In genomic region chr17:29679038-29679767, GRCm38 (mm10) we compare ENCODE assay signal across 25 mouse cellular contexts. TPM values are rescaled to one million over a fixed set of nuclear protein-coding genes. Genes with fewer than 3 reads are reported as not detected.
A peak's percentile ranks its signal among the peaks of the same experiment; 100 is the strongest.
DNase-seq lines count a peak whose midpoint lies in the region; ATAC-seq lines count a peak whose summit lies in the region.
"Had no signal": no experiment of that assay in that cellular context is flagged by ENCODE, and none has a peak within 500 bp of the region (broad histone marks: within the 10 kb centered on the region; RNA-seq: fewer than 3 reads in every experiment).

No protein-coding gene starts in this region.

- no peak overlapping the region for H3K4me3 ChIP-seq in forebrain, embryonic 15.5 days
- H3K4me3 ChIP-seq in forebrain, embryonic 11.5 days (ENCODE audit: low read depth, low read length): no peak overlapping the region
- H3K4me3 ChIP-seq: embryonic facial prominence, embryonic 13.5 days; erythroblast, embryonic 14.5 days; heart, adult 2 months; heart, embryonic 13.5 days had no signal

- no peak for DNase-seq in forebrain, embryonic 11.5 days (ENCODE audit: low spot score)
- peak; percentile 16 for DNase-seq in lung, postnatal 36 days
- DNase-seq in lung, postnatal 25 days (ENCODE audit: low spot score): no peak
- peak; percentile 47 to 58 for DNase-seq in B cell, adult 2 months
- DNase-seq in heart, postnatal 14 days: no peak
- DNase-seq: adrenal gland, postnatal 10 days; cerebellum, adult 2 months; embryo, embryonic 11 days; gastrocnemius, postnatal 25 days; heart, adult 2 months; kidney, adult 18-20 months; kidney, postnatal 4 days; right cerebral cortex, postnatal 14 days; thymus, adult 18-20 months; thymus, postnatal 36 days had no signal

- no peaks in the 10 kb centered on the region for H3K27me3 ChIP-seq in forebrain, embryonic 15.5 days
- no peaks in the 10 kb centered on the region for H3K27me3 ChIP-seq in forebrain, embryonic 11.5 days (ENCODE audit: control insufficient read depth, insufficient read depth, low read length)
- H3K27me3 ChIP-seq: embryonic facial prominence, embryonic 13.5 days; heart, embryonic 13.5 days had no signal

- no peak overlapping the region for H3K4me2 ChIP-seq in forebrain, embryonic 15.5 days (replicated peaks)
- no peak overlapping the region for H3K4me2 ChIP-seq in forebrain, embryonic 11.5 days (ENCODE audit: low read depth, low read length, severe bottlenecking)
- H3K4me2 ChIP-seq: embryonic facial prominence, embryonic 13.5 days; heart, embryonic 13.5 days; hindbrain, embryonic 14.5 days; midbrain, embryonic 11.5 days had no signal

- intact Hi-C loops in heart, postnatal 14 days (cut with DNase I): no loop called here

- H3K27ac ChIP-seq in forebrain, embryonic 15.5 days (replicated peaks): peak overlapping the region; percentile 27; the same call in 1 of the 2 replicates
- H3K27ac ChIP-seq in forebrain, embryonic 11.5 days (ENCODE audit: low read depth, low read length): no peak overlapping the region
- H3K27ac ChIP-seq: embryonic facial prominence, embryonic 13.5 days; heart, adult 2 months; heart, embryonic 13.5 days; liver, embryonic 14.5 days; macrophage had no signal

- H3K4me1 ChIP-seq in forebrain, embryonic 15.5 days: peaks cover 21% of the 10 kb centered on the region
- H3K4me1 ChIP-seq in forebrain, embryonic 11.5 days (replicated peaks; ENCODE audit: control insufficient read depth, insufficient read depth, low read length): no peaks in the 10 kb centered on the region
- H3K4me1 ChIP-seq: embryonic facial prominence, embryonic 13.5 days had no signal

- ATAC-seq in forebrain, embryonic 15.5 days (replicated peaks): no peak
- ATAC-seq in forebrain, embryonic 11.5 days (replicated peaks; ENCODE audit: low FRiP score): no peak
- peak; percentile 62 for ATAC-seq in neutrophil, adult 5-6 weeks (ENCODE audit: extremely low read depth, insufficient number of reproducible peaks, low FRiP score, poor library complexity, severe bottlenecking)
- ATAC-seq: inflammation-experienced regulatory T-cells, adult 6 months had no signal

- no peak overlapping the region for H3K9ac ChIP-seq in forebrain, embryonic 15.5 days (replicated peaks)
- H3K9ac ChIP-seq in forebrain, embryonic 11.5 days (ENCODE audit: low read length): no peak overlapping the region
- H3K9ac ChIP-seq: embryonic facial prominence, embryonic 13.5 days; heart, embryonic 13.5 days; hindbrain, embryonic 14.5 days; liver, embryonic 14.5 days had no signal

- no peaks in the 10 kb centered on the region for H3K9me3 ChIP-seq in forebrain, embryonic 15.5 days
- H3K9me3 ChIP-seq in forebrain, embryonic 11.5 days (ENCODE audit: control insufficient read depth, low read length): no peaks in the 10 kb centered on the region
- H3K9me3 ChIP-seq: embryonic facial prominence, embryonic 13.5 days; heart, embryonic 13.5 days had no signal

- 88% methylated on average over 6 of the region's 6 CpGs for WGBS in forebrain, embryonic 15.5 days
- WGBS in forebrain, embryonic 11.5 days: 86% methylated on average over 6 of the region's 6 CpGs

- H3K36me3 ChIP-seq in forebrain, embryonic 15.5 days: peaks cover 74% of the 10 kb centered on the region
- H3K36me3 ChIP-seq in forebrain, embryonic 11.5 days (ENCODE audit: control insufficient read depth, insufficient read depth, low read length): peaks cover 11% of the 10 kb centered on the region

RNA-seq across cellular contexts. Expression of gene Cmtr1, which starts 18.8 kb away (rescaled TPM):
- 144 and 155 TPM in 2 replicates for polyA plus RNA-seq in forebrain, embryonic 15.5 days (2015; fragmentation: Nextera tagmentation; extraction: Ambion mirVana)
- polyA plus RNA-seq in forebrain, embryonic 11.5 days (2014; fragmentation: Nextera tagmentation; extraction: Ambion mirVana): 144 and 150 TPM in 2 replicates
- 499 and 528 TPM in 2 replicates for total RNA-seq in neutrophil, adult 5-6 weeks (2017)
- 10 to 100 TPM; 45.8 to 60.7 TPM for total RNA-seq in heart, postnatal 14 days (2021)

RNA-seq across cellular contexts. Expression of gene Ccdc167, which starts 37.6 kb away (rescaled TPM):
- polyA plus RNA-seq in forebrain, embryonic 15.5 days (2015; fragmentation: Nextera tagmentation; extraction: Ambion mirVana): 12.4 and 12.9 TPM in 2 replicates
- polyA plus RNA-seq in forebrain, embryonic 11.5 days (2014; fragmentation: Nextera tagmentation; extraction: Ambion mirVana): 13.7 and 17.0 TPM in 2 replicates
- total RNA-seq in neutrophil, adult 5-6 weeks (2017): 9.7 and 16.4 TPM in 2 replicates
- total RNA-seq in heart, postnatal 14 days (2021): 10 to 100 TPM; 11.4 to 12.1 TPM

Comparison
In these comparisons a context has a peak if more than half of its experiments do, and no peak if none do; other contexts are left out.
1. DNase-seq: peak in lung, postnatal 36 days (single experiment) and B cell, adult 2 months (2 of 2); none in forebrain, embryonic 11.5 days (single experiment), lung, postnatal 25 days (single experiment) and heart, postnatal 14 days (0 of 2).